Mouse (Mus musculus): ENCODE results near the gene Ephb2.

The Ephb2 gene

GRCm38 (mm10) chr4:136757096-136757495 is 78.7 kb downstream of the Ephb2 start:
- no peak for DNase-seq

GRCm38 (mm10) chr4:136756486-136756885 is 79.3 kb downstream of the Ephb2 start:
- no peak for DNase-seq

- DNase-seq, result no peak
Observed at GRCm38 (mm10) chr4:136755364-136755811, 80.4 kb downstream of the Ephb2 start.

GRCm38 (mm10) chr4:136754256-136754655 is 81.5 kb downstream of the Ephb2 start:
- no peak for DNase-seq

- DNase-seq, result no peak
Observed at GRCm38 (mm10) chr4:136751355-136752020, 84.3 kb downstream of the Ephb2 start.

- peak in 1 of 2 experiments; percentile 25 for DNase-seq
Observed at GRCm38 (mm10) chr4:136750578-136751338, 85.0 kb downstream of the Ephb2 start.

- peak in 1 of 2 experiments; percentile 17 for DNase-seq
Observed at GRCm38 (mm10) chr4:136749851-136750577, 85.8 kb downstream of the Ephb2 start.

- no peak for DNase-seq
Observed at GRCm38 (mm10) chr4:136749431-136749830, 86.4 kb downstream of the Ephb2 start.

GRCm38 (mm10) chr4:136748842-136749392 is 86.9 kb downstream of the Ephb2 start:
- DNase-seq, result no peak

- no peak for DNase-seq
Observed at GRCm38 (mm10) chr4:136746516-136746915, 89.3 kb downstream of the Ephb2 start.

GRCm38 (mm10) chr4:136742677-136743076 is 93.1 kb downstream of the Ephb2 start:
- no peak for DNase-seq

GRCm38 (mm10) chr4:136741840-136742239 is 93.9 kb downstream of the Ephb2 start:
- no peak for DNase-seq

GRCm38 (mm10) chr4:136740963-136741362 is 94.8 kb downstream of the Ephb2 start:
- no peak for DNase-seq

- DNase-seq, result no peak
Observed at GRCm38 (mm10) chr4:136739189-136739588, 96.6 kb downstream of the Ephb2 start.

- no peak for DNase-seq
Observed at GRCm38 (mm10) chr4:136738291-136738690, 97.5 kb downstream of the Ephb2 start.

GRCm38 (mm10) chr4:136735856-136736255 is 99.9 kb downstream of the Ephb2 start:
- no peak for DNase-seq

- no peak for DNase-seq
Observed at GRCm38 (mm10) chr4:136734210-136734803, 101.5 kb downstream of the Ephb2 start.

GRCm38 (mm10) chr4:136733217-136733865 is 102.4 kb downstream of the Ephb2 start:
- no peak for DNase-seq

- DNase-seq, result no peak
Observed at GRCm38 (mm10) chr4:136732536-136733121, 103.2 kb downstream of the Ephb2 start.

- DNase-seq, result no peak
Observed at GRCm38 (mm10) chr4:136731761-136732160, 104.0 kb downstream of the Ephb2 start.

GRCm38 (mm10) chr4:136731008-136731609 is 104.7 kb downstream of the Ephb2 start:
- DNase-seq, result no peak
